Comparison of ENCODE assay signal across 16 mouse cellular contexts in genomic region chr6:122445215-122445614, GRCm38 (mm10). TPM values are rescaled to one million over a fixed set of nuclear protein-coding genes. Genes with fewer than 3 reads are reported as not detected.
"Had no signal": no experiment of that assay in that cellular context is flagged by ENCODE, and none has a peak within 500 bp of the region (broad histone marks: within the 10 kb centered on the region; RNA-seq: fewer than 3 reads in every experiment).

No protein-coding gene starts in this region.

- H3K36me3 ChIP-seq: liver, embryonic 15.5 days had no signal

- H3K4me1 ChIP-seq: limb, embryonic 10.5 days; liver, embryonic 15.5 days; megakaryocyte, embryonic 14.5 days; neural tube, embryonic 15.5 days had no signal

- H3K27ac ChIP-seq: left cerebral cortex, adult 2 months; limb, embryonic 10.5 days; liver, embryonic 15.5 days; macrophage; neural tube, embryonic 15.5 days had no signal

- H3K9me3 ChIP-seq: limb, embryonic 10.5 days; liver, embryonic 15.5 days; megakaryocyte, embryonic 14.5 days; neural tube, embryonic 15.5 days had no signal

- H3K9ac ChIP-seq: liver, embryonic 15.5 days; lung, embryonic 14.5 days; neural tube, embryonic 15.5 days had no signal

- H3K4me3 ChIP-seq: left cerebral cortex, adult 2 months; limb, embryonic 10.5 days; liver, embryonic 15.5 days; megakaryocyte, embryonic 14.5 days; myocyte; neural tube, embryonic 15.5 days had no signal

- H3K4me2 ChIP-seq: liver, embryonic 11.5 days; liver, embryonic 15.5 days; lung, embryonic 14.5 days; neural tube, embryonic 15.5 days had no signal

- H3K27me3 ChIP-seq: liver, embryonic 15.5 days; neural tube, embryonic 15.5 days had no signal

- DNase-seq: kidney, adult 8-10 months; kidney, postnatal 25 days; lung, embryonic 14.5 days; lung, postnatal 14 days; right cerebral cortex, adult 18-20 months; right cerebral cortex, postnatal 25 days; thymus, postnatal 36 days had no signal

RNA-seq across cellular contexts. Expression of gene Rimklb, which starts 53.3 kb away (rescaled TPM):
- polyA plus RNA-seq: macrophage; myocyte; small intestine, adult 2 months had no signal
